Mouse (Mus musculus) mesoderm, embryonic 11.5 days (tissue): ENCODE measurements around the gene Atp9a.

Source experiments
- DNase-seq: peaks from one replicate; pipeline ENCODE4 v3.0.0-alpha.2; 2012; ENCODE audit warnings: low read depth, low spot score

Gene Atp9a

DNA sequence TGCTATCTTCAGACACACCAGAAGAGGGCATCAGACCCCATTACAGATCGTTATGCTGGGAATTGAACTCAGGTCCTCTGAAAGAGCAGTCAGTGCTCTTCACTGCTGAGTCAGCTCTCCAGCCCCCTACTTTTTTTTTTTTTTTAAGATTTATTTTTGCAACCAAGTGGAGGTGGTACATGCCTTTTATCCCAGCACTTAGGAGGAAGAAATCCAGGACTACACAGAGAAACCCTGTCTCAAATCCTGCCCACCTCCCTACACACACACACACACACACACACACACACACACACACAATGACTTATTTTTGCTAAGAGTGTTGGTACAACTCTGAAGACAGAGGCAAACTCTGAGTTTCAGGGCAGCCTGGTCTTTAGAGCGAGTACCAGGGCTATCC is 59.5 kb downstream of the Atp9a start:
- no peak for DNase-seq

DNA sequence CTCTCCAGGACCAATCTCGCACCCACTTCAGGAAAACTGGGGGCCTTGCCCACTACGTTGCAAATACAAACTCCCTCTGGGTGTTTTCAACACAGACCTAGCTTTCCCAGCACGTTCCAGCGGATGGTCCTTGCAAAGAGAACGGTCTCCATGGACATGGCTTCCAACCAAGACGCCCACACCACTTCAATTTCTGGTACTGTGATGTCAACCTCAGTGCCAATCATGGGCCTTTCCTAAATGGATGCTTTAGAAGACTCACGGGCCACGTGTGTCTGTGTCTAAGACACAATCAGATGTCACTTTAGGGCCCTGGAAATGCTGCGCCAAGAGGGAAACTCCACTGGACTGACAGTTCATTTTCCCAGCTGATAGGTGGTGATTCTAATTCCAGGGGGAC is 60.7 kb downstream of the Atp9a start:
- DNase-seq, result no peak

DNA sequence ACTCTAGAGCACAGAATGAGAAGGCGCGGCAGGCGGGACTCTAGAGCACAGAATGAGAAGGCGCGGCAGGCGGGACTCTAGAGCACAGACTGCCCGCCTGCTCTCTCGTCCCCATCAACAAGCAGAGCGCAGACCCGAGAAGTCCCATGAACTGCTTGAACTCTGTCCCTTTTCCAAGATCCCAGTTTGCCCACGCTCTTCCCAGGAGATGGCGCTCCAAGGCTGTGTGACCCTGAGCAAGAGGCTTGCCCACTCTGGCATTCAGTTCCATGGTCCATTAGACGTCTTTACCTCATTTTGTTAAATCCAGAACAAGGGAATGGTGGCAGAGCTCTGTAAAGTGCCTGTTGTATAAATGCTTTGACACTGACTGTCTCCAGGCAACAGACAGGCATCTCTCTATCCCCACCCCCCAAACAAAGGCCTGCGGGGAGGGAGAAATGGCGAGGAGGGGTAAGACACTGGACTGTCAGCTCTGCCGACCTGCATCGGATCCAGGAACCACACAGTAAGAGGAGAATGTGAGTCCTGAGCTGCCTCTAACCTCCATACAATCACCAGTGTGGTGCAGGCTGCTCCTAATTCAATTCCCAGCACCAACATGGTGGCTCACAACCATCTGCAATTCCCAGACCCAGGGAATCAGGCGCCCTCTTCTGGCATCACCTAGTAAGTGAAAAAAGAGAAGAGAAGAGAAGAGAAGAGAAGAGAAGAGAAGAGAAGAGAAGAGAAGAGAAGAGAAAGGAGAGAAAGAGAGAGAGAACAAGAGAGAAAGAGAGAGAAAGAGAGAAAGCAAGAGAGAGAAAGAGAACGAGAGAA is 62.6 kb downstream of the Atp9a start:
- no peak for DNase-seq

- DNase-seq, result peak; percentile 43
Observed at GRCm38 (mm10) chr2:168678662-168679294, 63.4 kb downstream of the Atp9a start.

- DNase-seq, result no peak
Observed at GRCm38 (mm10) chr2:168677650-168678049, 64.6 kb downstream of the Atp9a start.

- no peak for DNase-seq
Observed at GRCm38 (mm10) chr2:168671724-168672123, 70.5 kb downstream of the Atp9a start.

- DNase-seq, result no peak
Observed at GRCm38 (mm10) chr2:168670241-168670640, 72.0 kb downstream of the Atp9a start.

GRCm38 (mm10) chr2:168669762-168670161 is 72.4 kb downstream of the Atp9a start:
- no peak for DNase-seq

- DNase-seq, result no peak
Observed at GRCm38 (mm10) chr2:168667745-168668144, 74.5 kb downstream of the Atp9a start.

- no peak for DNase-seq
Observed at GRCm38 (mm10) chr2:168665680-168666079, 76.5 kb downstream of the Atp9a start.

DNA sequence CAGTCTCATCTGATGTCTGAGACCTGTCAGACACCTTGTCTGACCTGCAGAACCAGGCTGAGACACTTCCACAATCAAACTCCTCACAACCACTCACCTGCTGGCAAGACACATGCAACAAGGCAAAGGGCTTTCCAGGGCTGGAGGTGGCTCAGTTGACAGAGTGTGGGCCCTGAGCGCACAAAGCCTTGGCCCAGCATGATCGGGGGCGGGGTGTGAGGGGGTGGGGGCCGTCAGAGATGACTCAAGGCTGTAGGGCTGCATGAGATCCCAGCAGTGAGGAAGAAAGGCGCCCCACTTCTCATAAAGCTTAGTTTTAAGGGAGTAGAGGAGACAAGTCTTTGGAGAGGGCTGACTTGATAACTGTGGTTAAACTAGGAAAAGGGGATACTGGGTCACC is 78.5 kb downstream of the Atp9a start:
- DNase-seq, result no peak

GRCm38 (mm10) chr2:168663216-168663615 is 79.0 kb downstream of the Atp9a start:
- DNase-seq, result no peak

DNA sequence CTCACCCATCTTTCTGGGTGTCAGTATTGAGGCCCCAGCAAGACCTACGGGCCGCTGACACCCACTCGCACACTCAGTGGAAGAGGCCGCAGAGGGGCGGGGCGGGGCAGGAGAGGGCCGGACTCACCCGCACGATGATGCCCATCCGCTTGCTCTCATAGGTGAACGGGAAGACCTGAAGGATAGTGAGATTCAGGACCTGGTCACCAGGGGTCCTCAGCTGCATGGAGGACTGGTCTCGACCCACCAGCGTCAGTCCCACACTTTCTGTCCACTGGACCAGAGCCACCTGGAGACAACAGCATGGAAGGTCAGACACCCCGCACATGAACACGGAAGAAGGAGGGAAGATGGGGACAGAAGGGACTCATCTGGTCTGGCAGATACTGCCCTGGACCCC is 80.4 kb downstream of the Atp9a start:
- DNase-seq, result no peak

- DNase-seq, result no peak
Observed at GRCm38 (mm10) chr2:168660344-168660743, 81.9 kb downstream of the Atp9a start.

- no peak for DNase-seq
Observed at GRCm38 (mm10) chr2:168658551-168658950, 83.7 kb downstream of the Atp9a start.

DNA sequence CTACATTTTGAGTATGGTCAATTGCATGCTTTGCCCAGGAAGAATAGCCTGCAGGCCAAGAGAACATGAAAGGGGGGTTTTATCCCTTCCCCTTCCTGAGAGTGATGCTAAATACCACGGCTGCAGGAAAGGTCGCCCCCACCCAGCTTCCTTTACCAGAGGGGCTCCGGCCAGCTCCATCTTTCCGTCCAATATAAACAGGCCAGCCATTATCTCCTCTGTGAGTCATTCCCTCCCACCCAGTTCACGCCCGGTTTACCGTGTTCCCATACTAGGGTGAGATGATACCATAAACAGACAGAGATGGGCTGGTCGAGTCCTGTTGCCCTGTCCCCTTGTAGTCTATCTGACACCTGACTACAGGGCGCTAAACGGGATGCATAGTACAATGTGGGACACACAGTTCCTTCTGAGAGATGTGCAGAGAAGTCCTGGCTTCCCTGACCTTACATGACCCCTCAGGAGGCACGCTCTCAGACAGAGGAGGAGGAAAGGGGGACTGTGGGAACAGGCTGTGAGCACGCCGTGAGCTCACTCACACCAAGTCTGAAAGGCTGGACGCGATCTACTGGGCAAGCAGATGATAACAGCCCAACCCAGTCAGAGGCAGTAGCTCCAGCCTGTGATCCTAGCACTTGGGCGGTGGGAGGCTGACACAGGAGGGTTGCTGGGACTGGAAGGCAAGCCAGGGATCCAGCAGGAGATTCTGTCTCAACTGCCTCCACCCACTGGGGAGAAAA is 85.5 kb downstream of the Atp9a start:
- no peak for DNase-seq

- no peak for DNase-seq
Observed at GRCm38 (mm10) chr2:168654983-168655669, 87.1 kb downstream of the Atp9a start.

- no peak for DNase-seq
Observed at GRCm38 (mm10) chr2:168654482-168654881, 87.7 kb downstream of the Atp9a start.

DNA sequence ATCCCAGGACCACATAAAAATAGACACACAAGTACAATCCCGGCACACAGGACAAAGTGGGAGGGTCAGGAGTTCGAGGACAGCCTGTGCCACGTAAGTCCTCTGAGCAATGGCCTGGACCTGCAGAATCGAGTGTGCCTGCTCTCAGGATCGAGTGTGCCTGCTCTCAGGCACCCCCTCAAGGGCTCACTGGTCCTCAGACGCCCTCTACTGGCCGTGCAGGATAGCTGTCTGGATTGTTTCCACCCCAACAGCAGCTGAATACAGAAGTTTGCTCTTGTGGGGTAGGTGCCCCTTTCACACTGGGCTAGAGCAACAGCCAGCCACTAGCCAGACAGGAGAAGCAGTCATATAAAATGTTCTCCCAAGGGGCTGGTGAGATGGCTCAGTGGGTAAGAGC is 90.5 kb downstream of the Atp9a start:
- peak; percentile 49 for DNase-seq

DNA sequence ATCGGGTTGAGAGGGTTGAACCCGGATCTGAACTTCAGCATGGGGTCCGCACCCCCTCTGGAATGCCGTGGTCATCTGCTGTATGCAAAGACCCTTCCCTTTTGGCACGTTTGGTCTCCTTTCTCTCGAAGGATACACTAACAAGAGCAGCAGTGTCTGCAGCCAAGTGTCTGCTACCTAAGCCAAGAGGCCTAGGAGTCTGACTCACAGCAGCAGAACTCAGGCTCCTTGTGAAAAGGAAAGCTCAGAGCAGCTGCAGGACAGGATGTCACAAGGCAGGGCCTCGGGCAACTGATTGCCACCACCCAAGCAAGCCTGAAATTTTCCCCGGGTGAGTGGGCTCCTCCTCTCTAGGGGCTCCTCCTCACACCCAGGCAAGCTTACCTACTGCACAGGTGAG is 94.0 kb downstream of the Atp9a start:
- DNase-seq, result no peak

- no peak for DNase-seq
Observed at GRCm38 (mm10) chr2:168644855-168645254, 97.4 kb downstream of the Atp9a start.
